Mouse (Mus musculus) liver, embryonic 14.5 days (tissue): ENCODE measurements at regions not wholly inside any gene's neighbourhood (a gene's known extent, or its start where the extent isn't known, plus 50 kb on each side); places are given as distances from the start of the nearest gene placed in this dataset.

Source experiments
- CTCF ChIP-seq: IDR thresholded peaks from 2 replicates; pipeline ENCODE4 v1.5.1; 2016; ENCODE audit warnings: antibody characterized with exemption, low read depth, control low read depth
- EP300 ChIP-seq: IDR thresholded peaks from 2 replicates; pipeline ENCODE4 v1.6.1; 2016; ENCODE audit warnings: antibody characterized with exemption, low read depth

- no peak for TF ChIP-seq CTCF
- TF ChIP-seq EP300: no peak
Observed at GRCm38 (mm10) chr10:19490500-19490899, 101.2 kb upstream of the Ifngr1 start.
